Mouse (Mus musculus): ENCODE measurements around the gene Rplp1. TPM values are rescaled to one million over a fixed set of nuclear protein-coding genes. Genes with fewer than 3 reads are reported as not detected.

Gene Rplp1
- polyA plus RNA-seq, 1 experiment from 2014 or later, result 917 TPM

DNA sequence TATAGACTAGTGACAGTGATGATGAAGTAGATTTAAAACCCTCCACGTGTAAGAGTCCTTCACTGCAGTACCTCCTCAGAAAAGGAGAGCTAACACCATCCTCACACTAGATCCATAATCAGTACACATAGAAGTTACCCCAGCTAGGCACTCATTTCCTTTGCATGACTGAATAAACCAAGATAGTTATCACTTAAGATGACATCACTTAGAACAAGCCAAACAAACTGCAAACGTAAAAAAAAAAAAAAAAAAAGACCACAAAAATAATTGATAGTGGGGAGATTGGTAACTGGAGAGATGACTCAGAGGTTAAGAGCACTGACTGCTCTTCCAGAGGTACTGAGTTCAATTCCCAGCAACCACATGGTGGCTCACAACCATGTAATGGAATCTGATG is 19.0 kb upstream of the Rplp1 start:
- ATAC-seq (ENCODE audit: low FRiP score), result no peak
- Histone ChIP-seq H3K27me3 (no peaks in the 10 kb centered on the region), H3K4me3 (no peak overlapping the region), H3K4me2 (no peak overlapping the region), H3K36me3 (peaks cover 5% of the 10 kb centered on the region; the same call in 1 of the 2 replicates), H3K27ac (no peak overlapping the region), H3K9me3 (no peaks in the 10 kb centered on the region), H3K4me1 (replicated peaks) (no peaks in the 10 kb centered on the region), H3K9ac (no peak overlapping the region)
- WGBS, result 81% methylated on average over 2 of the region's 2 CpGs

GRCm38 (mm10) chr9:61932009-61932408 is 17.7 kb upstream of the Rplp1 start:
- Histone ChIP-seq H3K27ac (no peak overlapping the region), H3K9ac (no peak overlapping the region), H3K36me3 (peaks cover 5% of the 10 kb centered on the region; the same call in 1 of the 2 replicates), H3K4me3 (no peak overlapping the region), H3K9me3 (no peaks in the 10 kb centered on the region), H3K27me3 (no peaks in the 10 kb centered on the region), H3K4me1 (replicated peaks) (no peaks in the 10 kb centered on the region), H3K4me2 (no peak overlapping the region)
- no peak for ATAC-seq (ENCODE audit: low FRiP score)
- 98% methylated on average over 3 of the region's 3 CpGs for WGBS

DNA sequence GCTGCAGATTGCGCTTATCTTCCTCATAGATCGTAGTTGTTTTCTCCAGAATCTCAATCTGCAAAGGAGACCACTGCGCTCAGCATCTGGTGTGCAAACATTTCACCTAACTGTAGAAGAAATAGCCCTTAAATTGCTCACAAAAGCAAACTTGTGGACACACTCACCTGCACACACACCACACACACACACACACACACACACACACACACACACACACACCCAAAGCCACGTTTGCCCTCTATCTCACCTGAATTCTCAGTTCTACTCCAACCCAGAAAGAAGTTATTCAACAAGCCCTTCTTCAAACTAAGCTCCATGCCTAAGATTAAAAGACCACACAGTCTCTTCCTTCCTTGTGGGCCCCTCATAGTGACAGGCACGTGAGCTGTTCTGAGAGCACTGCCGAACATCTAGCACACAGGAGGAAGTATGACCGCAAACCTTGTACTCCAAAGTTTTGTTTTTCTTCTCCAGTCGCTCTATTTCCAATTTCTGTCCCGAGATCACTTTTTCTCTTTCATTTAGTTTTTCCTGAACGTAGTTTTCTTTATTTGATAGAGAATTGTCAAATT is 10.8 kb upstream of the Rplp1 start:
- no peaks in the 10 kb centered on the region for H3K9me3 ChIP-seq
- 93% methylated on average over 10 of the region's 10 CpGs for WGBS
- no peaks in the 10 kb centered on the region for H3K4me1 ChIP-seq (replicated peaks)
- no peak overlapping the region for H3K27ac ChIP-seq
- no peak for ATAC-seq (ENCODE audit: low FRiP score)
- H3K4me2 ChIP-seq, result no peak overlapping the region
- H3K9ac ChIP-seq, result no peak overlapping the region
- H3K36me3 ChIP-seq, result peaks cover 9% of the 10 kb centered on the region; the same call in 1 of the 2 replicates
- no peaks in the 10 kb centered on the region for H3K27me3 ChIP-seq
- no peak overlapping the region for H3K4me3 ChIP-seq

DNA sequence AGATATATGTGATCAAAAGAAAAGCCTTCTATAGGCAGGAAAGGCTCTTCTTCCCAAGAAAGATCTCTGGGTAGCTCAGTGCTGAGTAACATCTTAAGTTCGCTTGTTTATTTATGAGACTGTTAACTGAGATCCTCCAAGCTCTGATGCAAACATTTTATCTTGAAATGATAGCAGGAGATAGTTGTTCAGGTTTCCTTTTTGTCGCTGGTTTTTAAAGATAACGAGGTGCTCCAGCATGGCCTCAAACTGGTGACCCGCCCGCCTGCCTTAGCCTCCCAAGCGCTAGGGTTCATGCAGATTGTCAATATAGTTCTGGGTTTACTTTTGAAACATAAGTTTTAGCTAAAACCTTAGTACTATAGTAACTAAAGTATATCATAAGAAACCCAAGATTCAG is 6.0 kb upstream of the Rplp1 start:
- Histone ChIP-seq H3K36me3 (peaks cover 10% of the 10 kb centered on the region), H3K27me3 (no peaks in the 10 kb centered on the region), H3K27ac (no peak overlapping the region), H3K4me3 (no peak overlapping the region), H3K9me3 (no peaks in the 10 kb centered on the region), H3K9ac (no peak overlapping the region), H3K4me1 (replicated peaks) (no peaks in the 10 kb centered on the region), H3K4me2 (no peak overlapping the region)
- ATAC-seq (ENCODE audit: low FRiP score), result no peak
- WGBS, result 92% methylated on average over 6 of the region's 6 CpGs

GRCm38 (mm10) chr9:61919464-61919863 is 5.1 kb upstream of the Rplp1 start:
- no peak overlapping the region for H3K9ac ChIP-seq
- peaks cover 3% of the 10 kb centered on the region; the same call in 1 of the 2 replicates for H3K4me1 ChIP-seq (replicated peaks)
- H3K27ac ChIP-seq, result no peak overlapping the region
- 95% methylated on average over 5 of the region's 5 CpGs for whole genome bisulfite sequencing
- H3K27me3 ChIP-seq, result no peaks in the 10 kb centered on the region
- no peaks in the 10 kb centered on the region for H3K9me3 ChIP-seq
- peaks cover 10% of the 10 kb centered on the region for H3K36me3 ChIP-seq
- H3K4me3 ChIP-seq, result no peak overlapping the region
- ATAC-seq (ENCODE audit: low FRiP score), result no peak
- H3K4me2 ChIP-seq, result no peak overlapping the region

DNA sequence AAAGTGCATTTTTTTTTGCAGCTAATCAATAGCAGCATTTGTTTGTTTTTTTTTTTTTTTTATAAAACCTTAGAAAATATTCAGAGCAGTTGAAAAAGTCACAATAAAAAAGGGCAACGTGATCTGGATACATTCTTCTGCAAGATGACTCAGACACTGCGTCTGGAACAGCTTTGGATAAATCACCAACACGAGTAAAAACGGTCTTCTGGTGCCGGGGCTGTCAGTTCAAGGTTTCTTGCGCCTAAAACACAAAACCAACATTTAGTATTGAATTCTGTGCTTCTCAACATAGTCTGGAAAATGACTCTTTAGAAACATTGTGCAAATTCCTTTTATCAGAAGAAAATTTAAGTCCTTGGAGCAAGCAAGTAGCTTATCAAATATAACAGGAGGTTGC is 3.1 kb upstream of the Rplp1 start:
- H3K4me1 ChIP-seq (replicated peaks), result peaks cover 17% of the 10 kb centered on the region
- 92% methylated on average over 6 of the region's 6 CpGs for WGBS
- no peak for ATAC-seq (ENCODE audit: low FRiP score)
- H3K9me3 ChIP-seq, result no peaks in the 10 kb centered on the region
- no peak overlapping the region for H3K4me2 ChIP-seq
- H3K27me3 ChIP-seq, result no peaks in the 10 kb centered on the region
- H3K36me3 ChIP-seq, result peaks cover 10% of the 10 kb centered on the region
- H3K4me3 ChIP-seq, result no peak overlapping the region
- H3K9ac ChIP-seq, result no peak overlapping the region
- no peak overlapping the region for H3K27ac ChIP-seq

DNA sequence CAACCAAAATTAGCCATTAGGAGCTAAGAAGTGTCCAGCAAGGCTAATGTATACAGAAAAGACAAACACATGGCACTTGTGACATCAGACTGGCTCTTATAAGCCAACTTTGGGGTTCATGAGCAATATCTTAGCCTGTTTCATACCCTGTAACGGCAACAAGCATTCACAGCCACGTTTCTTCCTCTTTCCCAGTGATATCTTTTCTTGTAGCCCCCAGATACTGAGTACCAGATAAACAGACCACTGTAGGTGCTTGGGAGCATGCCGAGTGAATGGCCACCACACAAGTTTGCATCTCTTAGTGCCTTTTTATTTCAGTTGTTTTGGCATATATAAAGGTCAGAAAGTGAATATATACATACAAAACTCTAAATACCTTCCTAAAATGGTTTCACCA is 2.6 kb upstream of the Rplp1 start:
- 89% methylated on average over 3 of the region's 3 CpGs for WGBS
- H3K27me3 ChIP-seq, result no peaks in the 10 kb centered on the region
- no peak overlapping the region for H3K9ac ChIP-seq

DNA sequence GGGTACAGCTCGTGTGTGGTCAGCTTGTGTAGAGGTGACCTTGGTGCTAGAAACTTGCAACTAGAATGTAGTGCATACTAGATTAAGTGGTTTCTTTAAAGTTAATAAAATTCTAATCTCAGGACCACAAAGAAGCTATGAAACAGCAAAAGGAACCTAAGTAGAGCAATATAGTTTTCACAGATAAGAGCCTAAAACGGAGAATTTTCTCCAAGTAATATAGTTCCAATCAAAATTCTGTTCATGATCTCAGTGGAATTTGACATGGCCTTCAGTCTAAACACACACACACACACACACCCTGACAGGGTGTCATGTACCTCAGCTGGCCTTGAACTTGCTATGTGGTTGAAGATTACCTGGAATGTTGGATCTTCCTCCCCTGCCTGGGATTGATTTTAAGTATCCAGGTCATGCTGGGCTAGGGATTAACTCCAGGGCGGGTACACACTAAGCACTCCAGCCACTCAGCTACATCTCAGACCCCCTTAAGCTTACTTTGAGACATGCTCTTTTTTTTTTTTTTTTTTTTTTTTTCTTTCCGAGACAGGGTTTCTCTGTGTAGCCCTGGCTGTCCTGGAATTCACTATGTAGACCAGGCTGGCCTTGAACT is 1.2 kb upstream of the Rplp1 start:
- Histone ChIP-seq H3K27ac (peak overlapping the region; percentile 91; the same call in 1 of the 2 replicates), H3K9me3 (no peaks in the 10 kb centered on the region), H3K9ac (peak overlapping the region; percentile 64), H3K4me2 (peak overlapping the region; percentile 88), H3K36me3 (peaks cover 29% of the 10 kb centered on the region), H3K4me3 (peak overlapping the region; percentile 95), H3K4me1 (replicated peaks) (peaks cover 24% of the 10 kb centered on the region), H3K27me3 (no peaks in the 10 kb centered on the region)
- ATAC-seq (ENCODE audit: low FRiP score), result no peak
- 51% methylated on average over 4 of the region's 4 CpGs for WGBS

More for the DNA sequence above, 2.6 kb upstream of the Rplp1 start:
- peaks cover 15% of the 10 kb centered on the region for H3K36me3 ChIP-seq
- H3K4me1 ChIP-seq (replicated peaks), result peaks cover 19% of the 10 kb centered on the region
- ATAC-seq (ENCODE audit: low FRiP score), result no peak
- H3K27ac ChIP-seq, result no peak overlapping the region
- H3K9me3 ChIP-seq, result no peaks in the 10 kb centered on the region
- H3K4me3 ChIP-seq, result no peak overlapping the region
- no peak overlapping the region for H3K4me2 ChIP-seq

- Histone ChIP-seq H3K27ac (peak overlapping the region; percentile 91), H3K4me3 (peak overlapping the region; percentile 95), H3K36me3 (peaks cover 30% of the 10 kb centered on the region), H3K27me3 (no peaks in the 10 kb centered on the region), H3K9me3 (no peaks in the 10 kb centered on the region), H3K4me1 (replicated peaks) (peaks cover 25% of the 10 kb centered on the region), H3K9ac (peak overlapping the region; percentile 64), H3K4me2 (peak overlapping the region; percentile 88)
- 3% methylated on average over 13 of the region's 13 CpGs for WGBS
- ATAC-seq (ENCODE audit: low FRiP score), result peak; percentile 11; the same call in 1 of the 2 replicates
These were observed 567 bp upstream of the Rplp1 start for GRCm38 (mm10) chr9:61914917-61915300.

- no peak overlapping the region for H3K4me2 ChIP-seq
- 57% methylated on average over 6 of the region's 6 CpGs for WGBS
- H3K4me1 ChIP-seq (replicated peaks), result peaks cover 25% of the 10 kb centered on the region
- no peak overlapping the region for H3K4me3 ChIP-seq
- H3K27ac ChIP-seq, result no peak overlapping the region
- no peaks in the 10 kb centered on the region for H3K27me3 ChIP-seq
- no peak overlapping the region for H3K9ac ChIP-seq
- H3K36me3 ChIP-seq, result peaks cover 26% of the 10 kb centered on the region
- no peaks in the 10 kb centered on the region for H3K9me3 ChIP-seq
- no peak for ATAC-seq (ENCODE audit: low FRiP score)
These were observed 2.8 kb downstream of the Rplp1 start for GRCm38 (mm10) chr9:61911300-61912128.

GRCm38 (mm10) chr9:61910526-61911256 is 3.7 kb downstream of the Rplp1 start:
- no peaks in the 10 kb centered on the region for H3K9me3 ChIP-seq
- no peak overlapping the region for H3K27ac ChIP-seq
- WGBS, result 51% methylated on average over 20 of the region's 20 CpGs

GRCm38 (mm10) chr9:61909633-61910032 is 4.7 kb downstream of the Rplp1 start:
- no peak overlapping the region for H3K27ac ChIP-seq
- peaks cover 26% of the 10 kb centered on the region for H3K36me3 ChIP-seq
- H3K4me1 ChIP-seq (replicated peaks), result peaks cover 22% of the 10 kb centered on the region
- ATAC-seq (ENCODE audit: low FRiP score), result no peak
- H3K9ac ChIP-seq, result no peak overlapping the region
- H3K9me3 ChIP-seq, result no peaks in the 10 kb centered on the region
- no peak overlapping the region for H3K4me3 ChIP-seq
- 95% methylated on average over 1 of the region's 1 CpGs for WGBS
- H3K4me2 ChIP-seq, result no peak overlapping the region
- no peaks in the 10 kb centered on the region for H3K27me3 ChIP-seq

More at GRCm38 (mm10) chr9:61910526-61911256, 3.7 kb downstream of the Rplp1 start:
- Histone ChIP-seq H3K4me1 (replicated peaks) (peaks cover 25% of the 10 kb centered on the region), H3K27me3 (no peaks in the 10 kb centered on the region), H3K9ac (no peak overlapping the region), H3K4me3 (no peak overlapping the region), H3K36me3 (peaks cover 26% of the 10 kb centered on the region), H3K4me2 (no peak overlapping the region)
- no peak for ATAC-seq (ENCODE audit: low FRiP score)
